ENCODE assay signal across 24 mouse cellular contexts in genomic region chr4:107482541-107482940, GRCm38 (mm10). TPM values are rescaled to one million over a fixed set of nuclear protein-coding genes. Genes with fewer than 3 reads are reported as not detected.
DNase-seq lines count a peak whose midpoint lies in the region; ATAC-seq and TF ChIP-seq lines count a peak whose summit lies in the region.
"Had no signal": no experiment of that assay in that cellular context is flagged by ENCODE, and none has a peak within 500 bp of the region (broad histone marks: within the 10 kb centered on the region; RNA-seq: fewer than 3 reads in every experiment).

No protein-coding gene starts in this region.

- no peaks in the 10 kb centered on the region; the same call in 1 of the 2 replicates for H3K9me3 ChIP-seq in forebrain, embryonic 14.5 days (replicated peaks; ENCODE audit: control insufficient read depth, low read length)
- no peaks in the 10 kb centered on the region for H3K9me3 ChIP-seq in forebrain, embryonic 11.5 days (ENCODE audit: control insufficient read depth, low read length)
- H3K9me3 ChIP-seq in midbrain, postnatal 0 days (ENCODE audit: low read length), result no peaks in the 10 kb centered on the region
- no peaks in the 10 kb centered on the region for H3K9me3 ChIP-seq in midbrain, embryonic 15.5 days
- H3K9me3 ChIP-seq: embryonic facial prominence, embryonic 10.5 days; embryonic facial prominence, embryonic 12.5 days; forebrain, embryonic 12.5 days; forebrain, embryonic 15.5 days; G1E had no signal

- intact Hi-C loops in left cerebral cortex, postnatal 4 days (cut with DNase I), result no loop called here
- intact Hi-C loops in left cerebral cortex, postnatal 36 days (cut with DNase I), result no loop called here

- 83% methylated on average over 2 of the region's 2 CpGs for WGBS in forebrain, embryonic 14.5 days
- WGBS in forebrain, embryonic 11.5 days, result 82% methylated on average over 2 of the region's 2 CpGs
- 81% methylated on average over 2 of the region's 2 CpGs for WGBS in midbrain, postnatal 0 days
- 84% methylated on average over 2 of the region's 2 CpGs for WGBS in midbrain, embryonic 15.5 days

- H3K4me1 ChIP-seq in forebrain, embryonic 14.5 days (ENCODE audit: control insufficient read depth, insufficient read depth, low read length), result no peaks in the 10 kb centered on the region
- no peaks in the 10 kb centered on the region for H3K4me1 ChIP-seq in forebrain, embryonic 11.5 days (replicated peaks; ENCODE audit: control insufficient read depth, insufficient read depth, low read length)
- H3K4me1 ChIP-seq in midbrain, postnatal 0 days (ENCODE audit: insufficient read depth, low read length), result no peaks in the 10 kb centered on the region
- no peaks in the 10 kb centered on the region for H3K4me1 ChIP-seq in midbrain, embryonic 15.5 days
- H3K4me1 ChIP-seq: embryonic facial prominence, embryonic 12.5 days; forebrain, embryonic 12.5 days; forebrain, embryonic 15.5 days had no signal

- no peaks in the 10 kb centered on the region for H3K27me3 ChIP-seq in forebrain, embryonic 14.5 days (replicated peaks; ENCODE audit: control insufficient read depth, insufficient read depth, low read length)
- H3K27me3 ChIP-seq in forebrain, embryonic 11.5 days (ENCODE audit: control insufficient read depth, insufficient read depth, low read length), result no peaks in the 10 kb centered on the region
- no peaks in the 10 kb centered on the region for H3K27me3 ChIP-seq in midbrain, postnatal 0 days (ENCODE audit: insufficient read depth, low read length)
- no peaks in the 10 kb centered on the region for H3K27me3 ChIP-seq in midbrain, embryonic 15.5 days (replicated peaks)
- H3K27me3 ChIP-seq: forebrain, embryonic 12.5 days; forebrain, embryonic 15.5 days; Patski had no signal

- H3K4me3 ChIP-seq in forebrain, embryonic 14.5 days (ENCODE audit: low read depth, low read length), result no peak overlapping the region
- H3K4me3 ChIP-seq in forebrain, embryonic 11.5 days (ENCODE audit: low read depth, low read length), result no peak overlapping the region
- H3K4me3 ChIP-seq in midbrain, postnatal 0 days (ENCODE audit: low read depth, low read length), result no peak overlapping the region
- no peak overlapping the region for H3K4me3 ChIP-seq in midbrain, embryonic 15.5 days
- H3K4me3 ChIP-seq: embryonic facial prominence, embryonic 10.5 days; embryonic facial prominence, embryonic 12.5 days; forebrain, embryonic 12.5 days; forebrain, embryonic 15.5 days had no signal

- peak; percentile 81 to 83 for DNase-seq in cerebellum, postnatal 10 days
- no peak for DNase-seq in cerebellum, adult 18-20 months
- DNase-seq in forebrain, embryonic 14.5 days (ENCODE audit: low spot score), result peak; percentile 13
- DNase-seq in forebrain, embryonic 11.5 days (ENCODE audit: low spot score), result no peak
- DNase-seq in left cerebral cortex, postnatal 4 days, result peak; percentile 73
- DNase-seq in left cerebral cortex, postnatal 36 days (ENCODE audit: low spot score in 2 of 2), result no peak
- peak; percentile 48 for DNase-seq in midbrain, postnatal 0 days (ENCODE audit: low spot score)
- DNase-seq: adrenal gland, adult 8-10 months; adrenal gland, postnatal 14 days; adrenal gland, postnatal 36 days; B cell, adult 2 months; cerebellum, adult 2 months; cerebellum, adult 9-10 months; cerebellum, postnatal 25 days; forebrain, postnatal 0 days had no signal

- ATAC-seq in forebrain, embryonic 14.5 days, result no peak
- no peak for ATAC-seq in forebrain, embryonic 11.5 days (replicated peaks; ENCODE audit: low FRiP score)
- ATAC-seq in midbrain, postnatal 0 days (ENCODE audit: low FRiP score), result no peak
- ATAC-seq in midbrain, embryonic 15.5 days (replicated peaks), result no peak
- ATAC-seq: activated CD4-positive, CD25-positive, alpha-beta regulatory T cell, adult 4 months; CD4-positive, CD25-positive, alpha-beta regulatory T cell, adult 4 months; forebrain, embryonic 15.5 days; forebrain, postnatal 0 days; Patski had no signal

- H3K27ac ChIP-seq in forebrain, embryonic 14.5 days (ENCODE audit: low read depth, low read length), result no peak overlapping the region
- H3K27ac ChIP-seq in forebrain, embryonic 11.5 days (ENCODE audit: low read depth, low read length), result no peak overlapping the region
- no peak overlapping the region for H3K27ac ChIP-seq in midbrain, postnatal 0 days (ENCODE audit: low read depth, low read length)
- no peak overlapping the region for H3K27ac ChIP-seq in midbrain, embryonic 15.5 days
- H3K27ac ChIP-seq: embryonic facial prominence, embryonic 10.5 days; embryonic facial prominence, embryonic 12.5 days; forebrain, embryonic 12.5 days; forebrain, embryonic 15.5 days had no signal

- H3K9ac ChIP-seq in forebrain, embryonic 14.5 days (ENCODE audit: low read length), result no peak overlapping the region
- H3K9ac ChIP-seq in forebrain, embryonic 11.5 days (ENCODE audit: low read length), result no peak overlapping the region
- H3K9ac ChIP-seq in midbrain, postnatal 0 days (replicated peaks; ENCODE audit: low read length, poor library complexity, severe bottlenecking), result no peak overlapping the region
- H3K9ac ChIP-seq in midbrain, embryonic 15.5 days, result no peak overlapping the region
- H3K9ac ChIP-seq: embryonic facial prominence, embryonic 12.5 days; forebrain, embryonic 12.5 days; forebrain, embryonic 15.5 days; forebrain, postnatal 0 days had no signal

- no peaks in the 10 kb centered on the region for H3K36me3 ChIP-seq in forebrain, embryonic 14.5 days (ENCODE audit: control insufficient read depth, insufficient read depth, low read length)
- no peaks in the 10 kb centered on the region for H3K36me3 ChIP-seq in forebrain, embryonic 11.5 days (ENCODE audit: control insufficient read depth, insufficient read depth, low read length)
- H3K36me3 ChIP-seq in midbrain, postnatal 0 days (ENCODE audit: insufficient read depth, low read length), result no peaks in the 10 kb centered on the region
- no peaks in the 10 kb centered on the region for H3K36me3 ChIP-seq in midbrain, embryonic 15.5 days (replicated peaks)
- H3K36me3 ChIP-seq: embryonic facial prominence, embryonic 10.5 days; embryonic facial prominence, embryonic 12.5 days; forebrain, embryonic 12.5 days; forebrain, embryonic 15.5 days; G1E had no signal

- H3K4me2 ChIP-seq in forebrain, embryonic 14.5 days (ENCODE audit: low read length), result no peak overlapping the region
- no peak overlapping the region for H3K4me2 ChIP-seq in forebrain, embryonic 11.5 days (ENCODE audit: low read depth, low read length, severe bottlenecking)
- no peak overlapping the region for H3K4me2 ChIP-seq in midbrain, postnatal 0 days (ENCODE audit: low read depth, low read length, poor library complexity, severe bottlenecking)
- no peak overlapping the region for H3K4me2 ChIP-seq in midbrain, embryonic 15.5 days
- H3K4me2 ChIP-seq: embryonic facial prominence, embryonic 12.5 days; forebrain, embryonic 12.5 days; forebrain, embryonic 15.5 days had no signal

- TF ChIP-seq CTCF in midbrain, postnatal 0 days (IDR thresholded peaks at IDR 0.05), result no peak

RNA-seq across cellular contexts. Expression of gene Glis1, which starts 48.1 kb away (rescaled TPM):
- 0.27 and 0.40 TPM in 2 replicates for polyA plus RNA-seq in forebrain, embryonic 14.5 days (2014; fragmentation: Nextera tagmentation; extraction: Ambion mirVana)
- polyA plus RNA-seq in forebrain, embryonic 11.5 days (2014; fragmentation: Nextera tagmentation; extraction: Ambion mirVana), result 3.6 and 5.5 TPM in 2 replicates
- 1 to 10 TPM; 1.9 to 3.6 TPM for total RNA-seq in left cerebral cortex, postnatal 4 days (2021)
- total RNA-seq in left cerebral cortex, postnatal 36 days (2021), result 1 to 10 TPM; 1.1 to 1.7 TPM
- total RNA-seq in midbrain, postnatal 0 days (2014; rRNA removed), result 1.4 and 1.8 TPM in 2 replicates
- polyA plus RNA-seq in midbrain, postnatal 0 days (2015; fragmentation: Nextera tagmentation; extraction: Ambion mirVana), result 1.5 and 2.1 TPM in 2 replicates
- 2.5 TPM in 2 replicates for polyA plus RNA-seq in midbrain, embryonic 15.5 days (2015; fragmentation: Nextera tagmentation; extraction: Ambion mirVana)
- polyA plus RNA-seq: activated CD4-positive, CD25-positive, alpha-beta regulatory T cell, adult 4 months; CD4-positive, CD25-positive, alpha-beta regulatory T cell, adult 4 months had no signal

Comparison
In these comparisons a context has a peak if more than half of its experiments do, and no peak if none do; other contexts are left out.
1. DNase-seq: peak in cerebellum, postnatal 10 days (2 of 2), forebrain, embryonic 14.5 days (single experiment), left cerebral cortex, postnatal 4 days (single experiment) and midbrain, postnatal 0 days (single experiment); none in cerebellum, adult 18-20 months (0 of 2), forebrain, embryonic 11.5 days (single experiment) and left cerebral cortex, postnatal 36 days (0 of 2).